Mouse (Mus musculus) CH12F3 (cell line): ENCODE data around the gene Cyp2a5.
"Not testable (repeated sequence)": the region's sequence is repeated elsewhere in the genome, so short reads cannot be mapped to it uniquely, and the experiment has no call there.

Source experiments
- in situ Hi-C: fragments of 300-500 bp; cut with MboI; formaldehyde crosslinking; loops from 2 replicates; pipeline ENCODE4 v1.14.3; 2020; ENCODE audit warnings: low sequenced_read_pairs

Gene Cyp2a5

GRCm38 (mm10) chr7:26835059-26835458, at the start of gene Cyp2a5:
Gene Cyp2a5, plus strand, starts transcription at chr7:26835305.
- in situ Hi-C loops = not testable (repeated sequence)

- in situ Hi-C loops = not testable (repeated sequence)
Measured at GRCm38 (mm10) chr7:26786013-26786412, 49.1 kb upstream of the Cyp2a5 start.

GRCm38 (mm10) chr7:26789984-26790383, 45.1 kb upstream of the Cyp2a5 start:
- in situ Hi-C loops = no loop called here

- in situ Hi-C loops = no loop called here
Measured at GRCm38 (mm10) chr7:26800104-26800503, 35.0 kb upstream of the Cyp2a5 start.

- in situ Hi-C loops = no loop called here
Measured at GRCm38 (mm10) chr7:26800996-26801395, 34.1 kb upstream of the Cyp2a5 start.

- in situ Hi-C loops = no loop called here
Measured at GRCm38 (mm10) chr7:26808592-26808991, 26.5 kb upstream of the Cyp2a5 start, which contains the start of gene Cyp2g1. Gene Cyp2g1, plus strand, starts transcription at chr7:26808892.

GRCm38 (mm10) chr7:26831556-26832292, 3.4 kb upstream of the Cyp2a5 start:
- in situ Hi-C loops = not testable (repeated sequence)

GRCm38 (mm10) chr7:26832668-26833067, 2.4 kb upstream of the Cyp2a5 start:
- in situ Hi-C loops = not testable (repeated sequence)

GRCm38 (mm10) chr7:26843400-26843799, 8.3 kb downstream of the Cyp2a5 start:
- in situ Hi-C loops = not testable (repeated sequence)

- in situ Hi-C loops = not testable (repeated sequence)
Measured at GRCm38 (mm10) chr7:26850063-26850462, 15.0 kb downstream of the Cyp2a5 start.

- in situ Hi-C loops = not testable (repeated sequence)
Measured at GRCm38 (mm10) chr7:26878581-26878980, 43.5 kb downstream of the Cyp2a5 start.

GRCm38 (mm10) chr7:26880600-26880999, 45.5 kb downstream of the Cyp2a5 start:
- in situ Hi-C loops = not testable (repeated sequence)
